Mouse (Mus musculus) retina, postnatal 7 days (tissue): ENCODE measurements around the gene Fuca1.

Experiments
- DNase-seq: peaks from one replicate; pipeline ENCODE4 v3.0.0-alpha.2; 2012; ENCODE audit warnings: low read depth, low spot score

Fuca1 gene

GRCm38 (mm10) chr4:135920304-135921241 is at the start of gene Fuca1:
Gene Fuca1, plus strand, starts transcription at chr4:135920735.
- DNase-seq, result peak; percentile 95

GRCm38 (mm10) chr4:135872015-135872414 is 48.5 kb upstream of the Fuca1 start:
- DNase-seq, result no peak

GRCm38 (mm10) chr4:135872589-135873391 is 47.7 kb upstream of the Fuca1 start:
- DNase-seq, result no peak

GRCm38 (mm10) chr4:135873526-135874202 is 46.9 kb upstream of the Fuca1 start, which contains the start of gene Pnrc2:
Gene Pnrc2, minus strand, starts transcription at chr4:135873850.
- DNase-seq, result peak; percentile 88

- no peak for DNase-seq
These were observed 45.7 kb upstream of the Fuca1 start for GRCm38 (mm10) chr4:135874564-135875535.

GRCm38 (mm10) chr4:135875546-135875945 is 45.0 kb upstream of the Fuca1 start:
- DNase-seq, result no peak

- no peak for DNase-seq
These were observed 44.4 kb upstream of the Fuca1 start for GRCm38 (mm10) chr4:135875991-135876582.

- no peak for DNase-seq
These were observed 43.9 kb upstream of the Fuca1 start for GRCm38 (mm10) chr4:135876583-135877020.

- no peak for DNase-seq
These were observed 42.8 kb upstream of the Fuca1 start for GRCm38 (mm10) chr4:135877742-135878141.

- no peak for DNase-seq
These were observed 41.5 kb upstream of the Fuca1 start for GRCm38 (mm10) chr4:135879021-135879420.

- no peak for DNase-seq
These were observed 40.5 kb upstream of the Fuca1 start for GRCm38 (mm10) chr4:135880018-135880417.

- no peak for DNase-seq
These were observed 40.0 kb upstream of the Fuca1 start for GRCm38 (mm10) chr4:135880576-135880975.

- no peak for DNase-seq
These were observed 38.5 kb upstream of the Fuca1 start for GRCm38 (mm10) chr4:135882023-135882422.

- no peak for DNase-seq
These were observed 37.1 kb upstream of the Fuca1 start for GRCm38 (mm10) chr4:135883401-135883851.

- no peak for DNase-seq
These were observed 36.5 kb upstream of the Fuca1 start for GRCm38 (mm10) chr4:135883881-135884516.

- no peak for DNase-seq
These were observed 36.0 kb upstream of the Fuca1 start for GRCm38 (mm10) chr4:135884531-135884930.

GRCm38 (mm10) chr4:135885676-135886075 is 34.9 kb upstream of the Fuca1 start:
- no peak for DNase-seq

- DNase-seq, result no peak
These were observed 34.4 kb upstream of the Fuca1 start for GRCm38 (mm10) chr4:135886184-135886583.

- no peak for DNase-seq
These were observed 32.0 kb upstream of the Fuca1 start for GRCm38 (mm10) chr4:135888448-135889057.
